Mouse (Mus musculus): ENCODE data around the gene Fcgr3. TPM values are rescaled to one million over a fixed set of nuclear protein-coding genes. Genes with fewer than 3 reads are reported as not detected.

Gene Fcgr3
- polyA plus RNA-seq, 1 experiment from 2014 or later, result 6.7 TPM

DNA sequence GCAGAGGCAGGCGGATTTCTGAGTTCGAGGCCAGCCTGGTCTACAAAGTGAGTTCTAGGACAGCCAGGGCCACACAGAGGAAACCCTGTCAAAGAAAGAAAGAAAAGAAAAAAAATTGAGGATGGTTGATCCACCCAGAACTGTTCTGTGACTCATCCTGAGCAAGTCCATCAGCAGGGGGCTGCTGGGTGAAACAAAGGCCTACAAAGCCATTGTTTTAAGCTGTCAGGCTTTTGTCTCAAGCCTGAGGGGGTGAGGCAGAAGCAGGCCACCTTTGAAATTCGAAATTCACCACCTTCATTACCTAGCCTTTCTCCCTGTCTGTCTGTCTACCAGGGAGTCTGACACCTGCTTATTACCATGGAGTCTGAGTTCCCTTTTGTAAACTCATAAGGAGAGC lies 18.2 kb downstream of the Fcgr3 start:
- Histone ChIP-seq H3K4me1 (replicated peaks; ENCODE audit: control insufficient read depth, insufficient read depth, low read length) (no peaks in the 10 kb centered on the region), H3K9ac (replicated peaks; ENCODE audit: low read depth, low read length) (no peak overlapping the region), H3K4me3 (replicated peaks; ENCODE audit: low read length) (no peak overlapping the region), H3K4me2 (ENCODE audit: low read length) (no peak overlapping the region), H3K27me3 (replicated peaks; ENCODE audit: control insufficient read depth, insufficient read depth, low read length) (no peaks in the 10 kb centered on the region), H3K9me3 (ENCODE audit: control insufficient read depth, low read length) (no peaks in the 10 kb centered on the region), H3K27ac (ENCODE audit: low read length) (no peak overlapping the region), H3K36me3 (ENCODE audit: control insufficient read depth, insufficient read depth) (no peaks in the 10 kb centered on the region)
- 84% methylated on average over 3 of the region's 3 CpGs for WGBS
- no peak for ATAC-seq

- H3K27ac ChIP-seq (ENCODE audit: low read length), result no peak overlapping the region
- ATAC-seq, result peak; percentile 37
- peak overlapping the region; percentile 44 for H3K9ac ChIP-seq (replicated peaks; ENCODE audit: low read depth, low read length)
Observed at GRCm38 (mm10) chr1:171045079-171045465, 19.7 kb downstream of the Fcgr3 start.

GRCm38 (mm10) chr1:171044365-171045078 lies 20.2 kb downstream of the Fcgr3 start:
- WGBS, result under 1% methylated on average over 33 of the region's 33 CpGs
- ATAC-seq, result peak; percentile 95
- Histone ChIP-seq H3K27me3 (replicated peaks; ENCODE audit: control insufficient read depth, insufficient read depth, low read length) (no peaks in the 10 kb centered on the region), H3K4me3 (replicated peaks; ENCODE audit: low read length) (peak overlapping the region; percentile 80), H3K4me1 (replicated peaks; ENCODE audit: control insufficient read depth, insufficient read depth, low read length) (no peaks in the 10 kb centered on the region), H3K9ac (replicated peaks; ENCODE audit: low read depth, low read length) (peak overlapping the region; percentile 66), H3K9me3 (ENCODE audit: control insufficient read depth, low read length) (no peaks in the 10 kb centered on the region), H3K36me3 (ENCODE audit: control insufficient read depth, insufficient read depth) (no peaks in the 10 kb centered on the region), H3K4me2 (ENCODE audit: low read length) (peak overlapping the region; percentile 58), H3K27ac (ENCODE audit: low read length) (peak overlapping the region; percentile 89)

More at GRCm38 (mm10) chr1:171045079-171045465, 19.7 kb downstream of the Fcgr3 start:
- Histone ChIP-seq H3K4me1 (replicated peaks; ENCODE audit: control insufficient read depth, insufficient read depth, low read length) (no peaks in the 10 kb centered on the region), H3K4me3 (replicated peaks; ENCODE audit: low read length) (peak overlapping the region; percentile 80), H3K4me2 (ENCODE audit: low read length) (peak overlapping the region; percentile 58), H3K27me3 (replicated peaks; ENCODE audit: control insufficient read depth, insufficient read depth, low read length) (no peaks in the 10 kb centered on the region), H3K36me3 (ENCODE audit: control insufficient read depth, insufficient read depth) (no peaks in the 10 kb centered on the region), H3K9me3 (ENCODE audit: control insufficient read depth, low read length) (no peaks in the 10 kb centered on the region)
- WGBS, result 5% methylated on average over 14 of the region's 14 CpGs

DNA sequence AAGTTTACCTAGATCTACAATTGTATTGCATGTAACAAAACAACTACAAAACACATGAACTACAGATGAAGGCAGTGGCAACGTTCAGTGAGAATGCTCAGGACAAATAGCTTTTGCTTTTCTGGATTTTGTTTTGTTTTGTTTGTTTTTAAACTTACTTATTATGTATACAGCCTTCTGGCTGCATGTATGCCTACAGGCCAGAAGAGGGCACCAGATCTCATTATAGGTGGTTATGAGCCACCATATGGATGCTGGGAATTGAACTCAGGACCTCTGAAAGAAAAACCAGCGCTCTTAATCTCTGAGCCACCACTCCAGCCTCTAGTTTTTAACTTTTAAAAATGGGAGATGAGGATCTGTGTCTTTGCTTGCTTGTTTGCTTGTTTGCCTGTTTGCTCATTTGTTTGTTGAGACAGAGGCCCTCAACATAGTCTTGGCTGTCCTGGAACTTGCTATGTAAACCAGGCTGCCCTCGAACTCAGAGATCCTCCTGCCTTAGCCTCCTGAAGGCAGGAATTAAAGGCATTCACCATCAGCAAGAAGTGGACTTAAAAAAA lies 21.1 kb downstream of the Fcgr3 start:
- ATAC-seq, result no peak
- Histone ChIP-seq H3K9me3 (ENCODE audit: control insufficient read depth, low read length) (no peaks in the 10 kb centered on the region), H3K4me3 (replicated peaks; ENCODE audit: low read length) (peak overlapping the region; percentile 80), H3K4me1 (replicated peaks; ENCODE audit: control insufficient read depth, insufficient read depth, low read length) (no peaks in the 10 kb centered on the region), H3K36me3 (ENCODE audit: control insufficient read depth, insufficient read depth) (no peaks in the 10 kb centered on the region), H3K4me2 (ENCODE audit: low read length) (peak overlapping the region; percentile 53), H3K27me3 (replicated peaks; ENCODE audit: control insufficient read depth, insufficient read depth, low read length) (no peaks in the 10 kb centered on the region), H3K27ac (ENCODE audit: low read length) (peak overlapping the region; percentile 89), H3K9ac (replicated peaks; ENCODE audit: low read depth, low read length) (peak overlapping the region; percentile 66)
- 66% methylated on average over 3 of the region's 3 CpGs for WGBS

- Histone ChIP-seq H3K27me3 (replicated peaks; ENCODE audit: control insufficient read depth, insufficient read depth, low read length) (0 out of 2 replicates have a peak, but pooled peaks cover 3% of the 10 kb centered on the region), H3K4me1 (replicated peaks; ENCODE audit: control insufficient read depth, insufficient read depth, low read length) (peaks cover 11% of the 10 kb centered on the region), H3K36me3 (ENCODE audit: control insufficient read depth, insufficient read depth) (no peaks in the 10 kb centered on the region), H3K4me2 (ENCODE audit: low read length) (no peak overlapping the region), H3K4me3 (replicated peaks; ENCODE audit: low read length) (no peak overlapping the region), H3K27ac (ENCODE audit: low read length) (no peak overlapping the region), H3K9me3 (ENCODE audit: control insufficient read depth, low read length) (no peaks in the 10 kb centered on the region), H3K9ac (replicated peaks; ENCODE audit: low read depth, low read length) (no peak overlapping the region)
- 88% methylated on average over 7 of the region's 7 CpGs for WGBS
- no peak for ATAC-seq
Observed at GRCm38 (mm10) chr1:171039880-171040279, 24.9 kb downstream of the Fcgr3 start.

DNA sequence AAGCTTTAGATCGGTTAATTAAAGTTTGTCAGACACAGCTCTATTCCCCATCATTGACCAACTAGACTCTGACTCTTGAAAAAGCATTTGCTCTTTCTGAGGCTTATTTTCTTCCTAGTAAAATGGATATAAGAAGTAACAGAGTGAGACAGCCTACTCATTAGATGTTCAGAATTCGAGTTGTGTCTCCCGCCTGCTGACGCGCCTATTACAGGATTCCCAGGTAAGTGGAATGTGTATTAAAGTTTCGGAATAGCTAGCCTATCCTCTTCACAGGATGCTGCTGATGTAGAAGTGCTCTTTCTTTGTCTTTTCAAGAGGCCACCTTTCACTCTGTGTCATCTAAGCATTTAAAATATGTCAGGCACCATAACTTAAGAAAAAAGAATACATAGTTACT lies 25.6 kb downstream of the Fcgr3 start:
- Histone ChIP-seq H3K27me3 (replicated peaks; ENCODE audit: control insufficient read depth, insufficient read depth, low read length) (0 out of 2 replicates have a peak, but pooled peaks cover 3% of the 10 kb centered on the region), H3K36me3 (ENCODE audit: control insufficient read depth, insufficient read depth) (no peaks in the 10 kb centered on the region), H3K9me3 (ENCODE audit: control insufficient read depth, low read length) (no peaks in the 10 kb centered on the region), H3K4me1 (replicated peaks; ENCODE audit: control insufficient read depth, insufficient read depth, low read length) (peaks cover 17% of the 10 kb centered on the region), H3K4me2 (ENCODE audit: low read length) (no peak overlapping the region), H3K4me3 (replicated peaks; ENCODE audit: low read length) (no peak overlapping the region), H3K27ac (ENCODE audit: low read length) (no peak overlapping the region), H3K9ac (replicated peaks; ENCODE audit: low read depth, low read length) (no peak overlapping the region)
- 84% methylated on average over 6 of the region's 6 CpGs for WGBS
- no peak for ATAC-seq

- peak overlapping the region; percentile 99 for H3K4me3 ChIP-seq (replicated peaks; ENCODE audit: low read length)
- peak; percentile 79 for ATAC-seq
- H3K4me2 ChIP-seq (ENCODE audit: low read length), result peak overlapping the region; percentile 57
- H3K9me3 ChIP-seq (ENCODE audit: control insufficient read depth, low read length), result no peaks in the 10 kb centered on the region
- peaks cover 18% of the 10 kb centered on the region for H3K4me1 ChIP-seq (replicated peaks; ENCODE audit: control insufficient read depth, insufficient read depth, low read length)
- 0 out of 2 replicates have a peak, but pooled peaks cover 3% of the 10 kb centered on the region for H3K27me3 ChIP-seq (replicated peaks; ENCODE audit: control insufficient read depth, insufficient read depth, low read length)
- H3K36me3 ChIP-seq (ENCODE audit: control insufficient read depth, insufficient read depth), result no peaks in the 10 kb centered on the region
- peak overlapping the region; percentile 73 for H3K9ac ChIP-seq (replicated peaks; ENCODE audit: low read depth, low read length)
- WGBS, result under 1% methylated on average over 47 of the region's 47 CpGs
- peak overlapping the region; percentile 94 for H3K27ac ChIP-seq (ENCODE audit: low read length)
Observed at GRCm38 (mm10) chr1:171037861-171038721, 26.6 kb downstream of the Fcgr3 start.

- Histone ChIP-seq H3K9ac (replicated peaks; ENCODE audit: low read depth, low read length) (no peak overlapping the region), H3K4me3 (replicated peaks; ENCODE audit: low read length) (peak overlapping the region; percentile 51), H3K27me3 (replicated peaks; ENCODE audit: control insufficient read depth, insufficient read depth, low read length) (0 out of 2 replicates have a peak, but pooled peaks cover 3% of the 10 kb centered on the region), H3K4me2 (ENCODE audit: low read length) (peak overlapping the region; percentile 76), H3K9me3 (ENCODE audit: control insufficient read depth, low read length) (no peaks in the 10 kb centered on the region), H3K27ac (ENCODE audit: low read length) (no peak overlapping the region), H3K4me1 (replicated peaks; ENCODE audit: control insufficient read depth, insufficient read depth, low read length) (peaks cover 18% of the 10 kb centered on the region), H3K36me3 (ENCODE audit: control insufficient read depth, insufficient read depth) (no peaks in the 10 kb centered on the region)
- ATAC-seq, result peak; percentile 45; the same call in 1 of the 2 replicates
- WGBS, result 4% methylated on average over 22 of the region's 22 CpGs
Observed at GRCm38 (mm10) chr1:171036550-171037324, 28.0 kb downstream of the Fcgr3 start.

Measured in forebrain, embryonic 16.5 days (tissue).